ENCODE assay signal across 8 mouse cellular contexts in the genomic region with DNA sequence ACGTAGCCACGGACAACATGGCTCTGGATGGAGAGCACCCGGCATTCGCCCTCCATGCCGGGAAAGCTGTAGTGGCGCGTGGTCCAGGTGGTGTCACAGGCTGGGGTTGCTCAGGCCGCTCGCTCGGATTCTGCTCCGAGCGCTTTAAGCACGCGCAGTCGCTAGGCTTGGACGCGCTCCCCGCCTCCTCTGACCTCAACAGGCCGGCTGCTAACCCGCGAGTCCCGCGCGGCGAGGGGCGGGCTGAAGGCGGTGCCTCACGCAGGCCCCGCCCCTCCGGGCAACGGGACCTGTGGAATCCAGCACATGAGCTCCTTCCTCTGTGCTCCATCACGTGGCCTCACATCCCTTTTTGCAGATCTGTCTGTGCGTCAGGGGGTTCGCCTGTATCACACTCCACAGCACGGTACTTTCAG. TPM values are rescaled to one million over a fixed set of nuclear protein-coding genes. Genes with fewer than 3 reads are reported as not detected.
DNase-seq lines count a peak whose midpoint lies in the region; ATAC-seq lines count a peak whose summit lies in the region.

A gene (minus strand): TSS at position 184 of the 416 bp plus-strand sequence.

- intact Hi-C loops in gastrocnemius, postnatal 14 days (cut with DNase I; ENCODE audit: low total_unique reads) = no loop called here
- intact Hi-C loops in left cerebral cortex, postnatal 10 days (cut with DNase I) = no loop called here

- peak; percentile 91 for DNase-seq in adipocyte (ENCODE audit: low spot score)
- DNase-seq in embryo, embryonic 10 days (ENCODE audit: low spot score) = peak; percentile 94
- DNase-seq in gastrocnemius, postnatal 14 days = peak; percentile 94
- DNase-seq in left cerebral cortex, postnatal 10 days (ENCODE audit: extremely low spot score in 1 of 2, low spot score in 2 of 2) = peak; percentile 90 to 96
- DNase-seq in right cerebral cortex, postnatal 25 days = peak; percentile 96
- DNase-seq in urinary bladder, postnatal 4 days (ENCODE audit: low spot score in 2 of 2) = peak; percentile 91 to 93

- peak; percentile 88 for ATAC-seq in inflammation-experienced regulatory T-cells, adult 6 months
- peak; percentile 88 for ATAC-seq in megakaryocyte-erythroid progenitor cell, adult 5-6 weeks (replicated peaks; ENCODE audit: low FRiP score, low TSS enrichment, poor library complexity, severe bottlenecking)

RNA-seq across cellular contexts. Expression of the gene that starts here (rescaled TPM):
- total RNA-seq in gastrocnemius, postnatal 14 days (2021) = 1 to 10 TPM; 4.8 to 6.2 TPM
- 10 to 100 TPM in 1 of 3 experiments, 1 to 10 TPM in 2; 6.3 to 11.6 (median 9.0) TPM for polyA plus RNA-seq in inflammation-experienced regulatory T-cells, adult 6 months (2017; shearing (Covaris generic))
- total RNA-seq in left cerebral cortex, postnatal 10 days (2021) = 10 to 100 TPM; 65.2 to 67.6 TPM
- 19.2 and 20.1 TPM in 2 replicates for total RNA-seq in megakaryocyte-erythroid progenitor cell, adult 5-6 weeks (2014; fragmentation: Nextera tagmentation)
- 8.5 and 16.1 TPM in 2 replicates for total RNA-seq in megakaryocyte-erythroid progenitor cell, adult 5-6 weeks (2017)

Comparison
In these comparisons a context has a peak if more than half of its experiments do, and no peak if none do; other contexts are left out.
1. Peak in every context shown above with its lines: DNase-seq and ATAC-seq.